Mouse (Mus musculus) ES-E14 (cell line): ENCODE results near the gene Foxo3. TPM values are rescaled to one million over a fixed set of nuclear protein-coding genes. Genes with fewer than 3 reads are reported as not detected.

Experiments used
- DNase-seq: peaks from one replicate; pipeline ENCODE4 v3.0.0-alpha.2; 2013; ENCODE audit warnings: low read depth, low spot score
- H3K27ac ChIP-seq: 2 replicates; pipeline ENCODE4 v1.5.1; 2012; ENCODE audit warnings: low read depth, mild to moderate bottlenecking, low read length, moderate library complexity, mixed read lengths; ENCODE audit not compliant: poor library complexity, insufficient read depth, severe bottlenecking
- H3K36me3 ChIP-seq: 2 replicates; pipeline ENCODE4 v1.6.1; 2012; ENCODE audit warnings: mild to moderate bottlenecking, low read length, moderate library complexity, mixed read lengths; ENCODE audit not compliant: control insufficient read depth, poor library complexity, insufficient read depth, severe bottlenecking
- H3K4me1 ChIP-seq, 2 experiments: fragments of 150-350 bp in 1 of 2; sonication (generic) in 1 of 2; 2 replicates each; pipeline ENCODE4 v1.6.1; 2012; ENCODE audit warnings: low read length in 2 of 2, mild to moderate bottlenecking in 1 of 2, mixed read lengths in 1 of 2; ENCODE audit not compliant: control insufficient read depth in 2 of 2, insufficient read depth in 2 of 2, poor library complexity in 1 of 2
- H3K4me3 ChIP-seq, 2 experiments: fragments of 150-350 bp in 1 of 2; sonication (generic) in 1 of 2; 2 replicates each; pipeline ENCODE4 v1.5.1; 2012; ENCODE audit warnings: low read length in 2 of 2, low read depth in 1 of 2, mild to moderate bottlenecking in 1 of 2, mixed read lengths in 1 of 2; ENCODE audit not compliant: insufficient read depth in 1 of 2, poor library complexity in 1 of 2, severe bottlenecking in 1 of 2
- H3K9ac ChIP-seq: 2 replicates; pipeline ENCODE4 v1.6.1; 2012; ENCODE audit warnings: low read depth, mild to moderate bottlenecking, low read length, mixed read lengths; ENCODE audit not compliant: poor library complexity, insufficient read depth, severe bottlenecking
- H3K9me3 ChIP-seq: fragments of 150-350 bp; sonication (generic); 2 replicates; pipeline ENCODE4 v1.6.1; 2012; ENCODE audit warnings: low read depth, mild to moderate bottlenecking, low read length; ENCODE audit not compliant: control insufficient read depth, insufficient read depth
- CHD2 ChIP-seq: IDR thresholded peaks from 2 replicates; pipeline ENCODE4 v1.6.1; 2014; ENCODE audit warnings: mild to moderate bottlenecking, low read depth, low read length, inconsistent platforms
- HCFC1 ChIP-seq: IDR thresholded peaks from 2 replicates; pipeline ENCODE4 v1.6.1; 2012; ENCODE audit warnings: low read length, inconsistent platforms, borderline replicate concordance; ENCODE audit not compliant: insufficient read depth
- MAFK ChIP-seq: IDR thresholded peaks from 2 replicates; pipeline ENCODE4 v1.6.1; 2014; ENCODE audit warnings: mild to moderate bottlenecking, low read depth, low read length, inconsistent platforms; ENCODE audit not compliant: insufficient read depth
- ZC3H11A ChIP-seq: IDR thresholded peaks from 2 replicates; pipeline ENCODE4 v1.6.1; 2012; ENCODE audit warnings: low read depth, mild to moderate bottlenecking, inconsistent platforms, low read length, borderline replicate concordance
- ZNF384 ChIP-seq: IDR thresholded peaks from 2 replicates; pipeline ENCODE4 v1.6.1; 2012; ENCODE audit warnings: low read depth, low read length, inconsistent platforms
- in situ Hi-C, 2 experiments: fragments of 600-800 bp; cut with MboI; formaldehyde crosslinking; loops; one replicate each; pipeline ENCODE4 v1.15.1; 2025; ENCODE audit warnings: low sequenced_read_pairs in 2 of 2, inconsistent platforms in 1 of 2; ENCODE audit not compliant: unreplicated experiment in 2 of 2
- total RNA-seq: library from RNA; depleted of rRNA; stranded (reverse); fragments of 300-350 nt; gene quantifications from 2 replicates; pipeline ENCODE4 v1.2.3, GENCODE M21; 2012

Foxo3 gene
- total RNA-seq, 1 experiment = 20.7 TPM

GRCm38 (mm10) chr10:42230471-42231099 lies 46.0 kb downstream of the Foxo3 start:
- Histone ChIP-seq H3K36me3 (peaks cover 7% of the 10 kb centered on the region; the same call in 1 of the 2 replicates), H3K4me3 (no peak overlapping the region), H3K9me3 (no peaks in the 10 kb centered on the region), H3K4me1 (peaks cover 0 to 2% of the 10 kb centered on the region in 2 experiments; a peak in 1 of 4 replicates), H3K9ac (no peak overlapping the region), H3K27ac (no peak overlapping the region)
- TF ChIP-seq ZNF384 (no peak), MAFK (no peak), CHD2 (no peak), HCFC1 (no peak), ZC3H11A (no peak)
- in situ Hi-C loops = no loop called here
- DNase-seq = no peak

- H3K9me3 ChIP-seq = no peaks in the 10 kb centered on the region
- no peak overlapping the region for H3K4me3 ChIP-seq
- TF ChIP-seq MAFK (no peak), HCFC1 (no peak), CHD2 (no peak), ZC3H11A (no peak)
- no peak overlapping the region for H3K27ac ChIP-seq
- no peak for DNase-seq
- in situ Hi-C loops = no loop called here
- no peak overlapping the region for H3K9ac ChIP-seq
- H3K4me1 ChIP-seq = no peaks in the 10 kb centered on the region
- peaks cover 7% of the 10 kb centered on the region; the same call in 1 of the 2 replicates for H3K36me3 ChIP-seq
These were observed 48.8 kb downstream of the Foxo3 start for GRCm38 (mm10) chr10:42227751-42228241.

GRCm38 (mm10) chr10:42226176-42226575 lies 50.4 kb downstream of the Foxo3 start:
- in situ Hi-C loops = no loop called here
- Histone ChIP-seq H3K9ac (no peak overlapping the region), H3K36me3 (peaks cover 7% of the 10 kb centered on the region; the same call in 1 of the 2 replicates), H3K9me3 (no peaks in the 10 kb centered on the region), H3K4me1 (no peaks in the 10 kb centered on the region), H3K27ac (no peak overlapping the region), H3K4me3 (no peak overlapping the region)
- TF ChIP-seq ZC3H11A (no peak), ZNF384 (no peak), MAFK (no peak), CHD2 (no peak), HCFC1 (no peak)
- DNase-seq = no peak

- no peaks in the 10 kb centered on the region for H3K4me1 ChIP-seq
- no peak for DNase-seq
- H3K36me3 ChIP-seq = peaks cover 7% of the 10 kb centered on the region; the same call in 1 of the 2 replicates
- no peaks in the 10 kb centered on the region for H3K9me3 ChIP-seq
- no peak for TF ChIP-seq CHD2
- TF ChIP-seq ZC3H11A = no peak
- TF ChIP-seq ZNF384 = no peak
- TF ChIP-seq HCFC1 = no peak
- TF ChIP-seq MAFK = no peak
- in situ Hi-C loops = no loop called here
- H3K9ac ChIP-seq = no peak overlapping the region
- H3K4me3 ChIP-seq = no peak overlapping the region
- no peak overlapping the region for H3K27ac ChIP-seq
These were observed 51.2 kb downstream of the Foxo3 start for GRCm38 (mm10) chr10:42225184-42225935.
